ENCODE assay signal across 1 mouse cellular context in the genomic region with DNA sequence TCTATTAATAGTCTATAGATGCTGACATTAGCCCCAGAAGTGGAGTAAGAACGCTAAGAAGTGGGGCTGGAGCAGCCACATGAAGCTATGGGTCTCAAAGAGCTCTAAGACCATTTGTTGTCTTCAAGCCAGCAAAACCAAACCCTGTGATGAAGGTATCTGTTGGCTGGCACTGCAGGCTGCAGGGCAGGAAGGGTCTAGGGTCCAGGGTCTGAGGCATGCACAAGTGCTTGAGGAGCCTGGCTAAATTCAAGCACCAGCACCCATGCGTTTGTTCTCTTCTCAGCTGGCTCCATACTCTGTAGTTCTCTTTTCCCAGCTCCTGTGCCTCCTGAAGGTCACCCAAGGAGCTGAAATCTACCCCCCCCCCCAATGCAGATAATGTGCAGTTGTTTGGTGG.
TF ChIP-seq lines count a peak whose summit lies in the region.

No protein-coding gene starts in this region.

TF ChIP-seq in MEL, 35 proteins besides CTCF, POLR2A, EP300 and RAD21:
- no peak for TF ChIP-seq JUND (IDR thresholded peaks at IDR 0.05; ENCODE audit: low read depth, low read length)
- TF ChIP-seq CHD1 (IDR thresholded peaks at IDR 0.05; ENCODE audit: low read depth, low read length) = no peak
- no peak for TF ChIP-seq ELF1 (IDR thresholded peaks at IDR 0.05; ENCODE audit: low read depth, low read length)
